Mouse (Mus musculus) frontal cortex, postnatal 14 days (tissue): ENCODE data around the gene Gstt2.
"Not testable (repeated sequence)": the region's sequence is repeated elsewhere in the genome, so short reads cannot be mapped to it uniquely, and the experiment has no call there.

Source experiments
- DNase-seq, 2 experiments: peaks; one replicate each; pipeline ENCODE4 v3.0.0; 2022; ENCODE audit warnings: low spot score in 2 of 2

The Gstt2 gene

GRCm38 (mm10) chr10:75855416-75855981, 18.3 kb upstream of the Gstt2 start:
- no peak for DNase-seq

- no peak for DNase-seq
Observed at GRCm38 (mm10) chr10:75854791-75855190, 17.6 kb upstream of the Gstt2 start.

- DNase-seq: no peak
Observed at GRCm38 (mm10) chr10:75854096-75854495, 16.9 kb upstream of the Gstt2 start.

- DNase-seq: peak; percentile 62 to 75
Observed at GRCm38 (mm10) chr10:75853452-75853851, 16.2 kb upstream of the Gstt2 start.

- no peak for DNase-seq
Observed at GRCm38 (mm10) chr10:75852539-75853125, 15.4 kb upstream of the Gstt2 start.

GRCm38 (mm10) chr10:75851681-75852080, 14.5 kb upstream of the Gstt2 start:
- DNase-seq: no peak

- DNase-seq: no peak
Observed at GRCm38 (mm10) chr10:75851076-75851475, 13.9 kb upstream of the Gstt2 start.

- no peak for DNase-seq
Observed at GRCm38 (mm10) chr10:75848382-75848781, 11.2 kb upstream of the Gstt2 start.

- DNase-seq: no peak
Observed at GRCm38 (mm10) chr10:75845306-75845930, 8.2 kb upstream of the Gstt2 start.

GRCm38 (mm10) chr10:75844800-75845199, 7.6 kb upstream of the Gstt2 start:
- no peak for DNase-seq

- DNase-seq: not testable (repeated sequence)
Observed at GRCm38 (mm10) chr10:75843898-75844297, 6.7 kb upstream of the Gstt2 start.

- DNase-seq: no peak
Observed at GRCm38 (mm10) chr10:75839092-75839491, 1.9 kb upstream of the Gstt2 start.

- no peak for DNase-seq
Observed at GRCm38 (mm10) chr10:75835761-75836531, 1.3 kb downstream of the Gstt2 start.

- peak in 1 of 2 experiments; percentile 34 for DNase-seq
Observed at GRCm38 (mm10) chr10:75835307-75835706, 1.9 kb downstream of the Gstt2 start.

- no peak for DNase-seq
Observed at GRCm38 (mm10) chr10:75834721-75835120, 2.5 kb downstream of the Gstt2 start.

GRCm38 (mm10) chr10:75834250-75834649, 3.0 kb downstream of the Gstt2 start:
- DNase-seq: no peak

GRCm38 (mm10) chr10:75833456-75834080, 3.7 kb downstream of the Gstt2 start:
- DNase-seq: no peak

GRCm38 (mm10) chr10:75832272-75832895, 4.8 kb downstream of the Gstt2 start:
- no peak for DNase-seq

GRCm38 (mm10) chr10:75830275-75830670, 7.0 kb downstream of the Gstt2 start:
- no peak for DNase-seq

- no peak for DNase-seq
Observed at GRCm38 (mm10) chr10:75829529-75830274, 7.5 kb downstream of the Gstt2 start.

GRCm38 (mm10) chr10:75828500-75828931, 8.7 kb downstream of the Gstt2 start:
- no peak for DNase-seq
